Mouse (Mus musculus) liver (tissue): ENCODE measurements at regions not wholly inside any gene's neighbourhood (a gene's known extent, or its start where the extent isn't known, plus 50 kb on each side); places are given as distances from the start of the nearest gene placed in this dataset.
A peak's percentile ranks its signal among the peaks of the same experiment; 100 is the strongest.

Source experiments
- DNase-seq: peaks from one replicate; pipeline ENCODE4 v3.0.0-alpha.2; 2020; ENCODE audit warnings: mixed read lengths

DNA sequence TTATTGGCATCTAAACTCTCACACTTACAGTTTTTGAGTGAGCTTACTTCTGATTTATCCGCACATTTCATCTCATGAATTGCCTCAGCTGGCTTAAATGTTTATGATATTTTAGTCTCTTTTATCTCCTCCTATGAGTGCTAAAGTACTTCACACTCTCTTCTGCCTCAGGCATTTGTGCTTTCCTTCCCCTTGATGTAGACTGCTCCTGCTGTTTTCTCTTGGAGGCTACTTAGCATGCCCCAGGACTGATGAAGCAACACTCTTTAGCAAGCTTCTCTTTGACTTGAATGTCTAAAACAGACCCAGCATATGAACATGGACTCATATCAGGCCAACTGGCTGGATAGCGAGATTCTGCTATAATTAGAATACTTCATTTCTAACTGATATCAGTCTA, 882.8 kb downstream of the Tecrl start:
- DNase-seq: no peak

- no peak for DNase-seq
Measured at GRCm38 (mm10) chr5:82464272-82464671, 890.7 kb downstream of the Tecrl start.

- no peak for DNase-seq
Measured at GRCm38 (mm10) chr5:82441288-82441687, 913.7 kb downstream of the Tecrl start.

GRCm38 (mm10) chr5:82440126-82440525, 914.9 kb downstream of the Tecrl start:
- DNase-seq: no peak

GRCm38 (mm10) chr5:82420396-82420795, 934.6 kb downstream of the Tecrl start:
- DNase-seq: no peak

DNA sequence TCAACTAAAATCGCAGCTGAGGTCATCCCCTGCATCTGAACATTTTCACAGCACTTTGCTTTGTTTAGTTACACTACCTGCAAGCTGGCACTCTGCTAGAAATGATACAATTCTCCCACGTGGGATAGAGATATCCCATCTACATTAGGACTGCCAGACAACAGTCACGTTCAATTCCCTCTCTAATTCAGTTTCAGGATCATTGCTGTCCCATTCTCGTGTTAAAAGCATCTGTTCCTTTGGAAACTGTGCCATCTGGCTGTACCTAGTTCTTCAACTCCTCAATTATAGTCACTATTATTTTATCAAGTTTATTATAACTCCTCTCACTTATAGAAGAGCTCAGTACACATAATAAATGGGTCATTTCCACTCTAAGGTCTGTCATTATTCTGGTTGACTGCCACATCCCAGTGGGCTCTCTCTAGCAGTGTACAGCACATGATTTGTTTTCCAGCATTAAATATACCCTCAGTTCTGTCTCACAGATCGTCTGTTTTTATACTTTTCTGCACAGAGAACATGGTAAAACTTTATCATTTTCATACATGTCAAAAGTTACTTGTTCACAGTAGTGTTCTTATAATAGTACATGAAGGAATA, 958.3 kb downstream of the Tecrl start:
- DNase-seq: no peak

DNA sequence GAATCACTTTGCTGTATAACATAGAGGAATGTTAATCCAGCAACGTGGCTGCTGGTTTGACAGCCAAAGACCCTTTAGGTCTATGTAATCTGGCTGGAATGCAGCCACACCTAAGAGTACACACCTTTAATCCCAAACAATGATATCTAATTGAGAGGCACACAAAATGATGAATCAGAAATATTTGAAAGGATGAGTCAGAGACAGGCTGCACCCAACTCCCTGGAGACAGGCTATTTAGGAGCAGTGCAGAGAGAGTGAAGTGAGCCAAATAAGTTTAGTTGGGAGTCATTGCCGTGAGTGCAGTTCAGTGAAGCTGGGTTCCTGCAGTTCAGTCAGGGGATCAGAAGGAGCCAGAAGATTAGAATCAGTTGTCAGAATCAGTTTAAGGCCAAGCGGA, 993.4 kb downstream of the Tecrl start:
- DNase-seq: no peak

DNA sequence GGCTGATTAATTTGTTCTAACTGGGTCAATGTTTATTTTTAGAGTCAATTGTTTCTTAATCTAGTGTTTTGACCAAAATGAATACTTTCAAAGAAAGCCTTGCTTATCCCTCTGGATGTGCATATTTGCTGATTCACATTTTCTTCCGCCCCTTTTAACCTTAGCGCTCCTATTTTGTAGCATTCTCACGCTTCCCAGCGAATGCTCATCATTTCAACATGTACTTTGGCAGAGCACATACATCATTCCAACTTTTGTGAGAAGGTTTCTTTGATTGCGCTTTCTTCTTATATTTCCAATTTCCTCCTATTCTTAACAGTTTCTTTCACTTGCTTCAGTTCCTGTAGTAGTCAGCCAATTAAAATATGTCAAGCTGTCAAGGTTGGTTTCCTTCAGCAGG, 998.7 kb downstream of the Tecrl start:
- DNase-seq: no peak

GRCm38 (mm10) chr5:82351089-82351488, 1003.9 kb downstream of the Tecrl start:
- DNase-seq: no peak

DNA sequence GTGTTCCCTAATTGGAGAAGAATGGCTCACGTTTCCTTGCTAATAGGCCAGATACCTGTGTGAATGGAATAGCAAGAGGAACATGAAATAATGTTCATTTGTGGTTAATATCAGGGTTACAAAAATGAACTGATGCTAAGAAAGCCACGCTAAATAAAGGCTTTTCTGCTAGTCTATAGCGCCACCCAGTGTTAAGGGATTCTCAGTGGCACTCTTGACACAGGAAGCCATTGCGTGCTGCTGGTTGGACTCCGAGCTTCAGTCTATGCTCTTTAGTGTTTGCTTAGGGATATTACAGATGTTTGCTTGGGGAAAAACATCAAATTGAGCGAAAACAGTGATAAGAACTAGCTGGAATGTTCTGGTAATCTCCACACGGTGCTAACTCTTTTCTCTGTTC, 1008.3 kb downstream of the Tecrl start:
- DNase-seq: peak; percentile 27

- no peak for DNase-seq
Measured at GRCm38 (mm10) chr5:82324354-82324753, 1030.6 kb downstream of the Tecrl start.

DNA sequence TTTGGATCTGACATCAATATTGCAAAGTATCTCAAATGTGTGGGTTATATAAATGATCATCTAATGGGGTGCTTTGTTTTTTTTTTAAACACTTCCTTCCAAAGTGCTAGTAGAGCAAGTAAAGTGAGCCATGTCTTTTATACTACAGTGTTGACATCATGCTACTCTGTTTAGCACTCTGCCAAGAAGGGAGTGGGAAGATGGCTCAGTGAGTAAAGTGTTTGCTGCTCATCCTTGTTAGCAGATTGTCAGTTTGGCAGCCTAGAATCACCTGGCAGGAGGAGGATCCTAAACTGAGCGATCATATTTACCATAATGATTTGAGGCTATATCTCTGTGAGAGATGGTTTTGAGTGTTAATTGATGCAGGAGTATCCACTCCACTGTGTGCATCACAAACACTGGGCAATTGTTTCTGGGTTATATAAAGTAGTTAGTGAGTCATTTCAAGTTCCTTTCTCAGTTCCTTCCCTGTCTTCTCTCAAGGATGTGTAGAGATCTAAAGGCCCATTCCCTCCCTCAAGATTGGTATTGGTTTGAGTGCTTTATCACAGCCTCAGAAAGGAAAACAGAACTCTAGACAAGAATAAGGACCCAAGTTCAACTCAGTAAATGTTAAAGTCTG, 1035.2 kb downstream of the Tecrl start:
- no peak for DNase-seq

DNA sequence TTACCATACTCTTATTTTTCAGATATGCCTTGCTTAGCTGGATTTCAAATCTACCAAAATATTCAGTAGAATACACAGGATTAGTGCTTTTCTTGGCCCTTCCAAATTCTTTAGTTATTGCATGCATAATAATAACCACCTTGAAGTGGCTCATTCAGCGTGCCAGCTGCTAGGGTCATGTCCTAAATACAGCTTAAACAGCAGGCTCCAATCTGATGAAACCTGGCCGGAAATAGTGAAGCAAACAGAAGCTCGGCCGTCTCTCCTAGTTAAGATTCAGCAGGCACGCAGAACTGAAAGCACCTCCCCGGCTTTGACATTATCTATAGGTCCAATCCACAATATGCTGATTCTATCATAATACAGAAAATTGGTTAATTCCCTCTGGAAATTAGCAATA, 1042.9 kb downstream of the Tecrl start:
- DNase-seq: no peak

- no peak for DNase-seq
Measured at GRCm38 (mm10) chr5:82288069-82288845, 1066.7 kb downstream of the Tecrl start.

- no peak for DNase-seq
Measured at GRCm38 (mm10) chr5:82253356-82254104, 1101.5 kb downstream of the Tecrl start.

GRCm38 (mm10) chr5:82226329-82226728, 1128.7 kb downstream of the Tecrl start:
- DNase-seq: no peak

GRCm38 (mm10) chr5:82223622-82224021, 1131.4 kb downstream of the Tecrl start:
- no peak for DNase-seq

- no peak for DNase-seq
Measured at GRCm38 (mm10) chr5:82203606-82204005, 1151.4 kb downstream of the Tecrl start.
